Mouse (Mus musculus): ENCODE results near the gene Tcl1b2. TPM values are rescaled to one million over a fixed set of nuclear protein-coding genes. Genes with fewer than 3 reads are reported as not detected.
"Not testable (repeated sequence)": the region's sequence is repeated elsewhere in the genome, so short reads cannot be mapped to it uniquely, and the experiment has no call there.

Tcl1b2 gene
- polyA plus RNA-seq, 1 experiment from 2014 or later = not detected

GRCm38 (mm10) chr12:105116648-105117047 lies 29.2 kb upstream of the Tcl1b2 start:
- H3K9ac ChIP-seq (ENCODE audit: low read depth, low read length) = no peak overlapping the region
- 92% methylated on average over 1 of the region's 1 CpGs for WGBS
- H3K27ac ChIP-seq (ENCODE audit: low read depth, low read length) = no peak overlapping the region
- peaks cover 7% of the 10 kb centered on the region for H3K4me1 ChIP-seq (ENCODE audit: control insufficient read depth, insufficient read depth, low read depth, low read length)
- H3K4me3 ChIP-seq (ENCODE audit: low read length) = no peak overlapping the region
- H3K9me3 ChIP-seq (ENCODE audit: control insufficient read depth, low read length) = no peaks in the 10 kb centered on the region
- no peak overlapping the region for H3K4me2 ChIP-seq (ENCODE audit: low read length)
- ATAC-seq = no peak
- H3K36me3 ChIP-seq (ENCODE audit: control insufficient read depth, insufficient read depth, low read length) = no peaks in the 10 kb centered on the region
- H3K27me3 ChIP-seq (replicated peaks; ENCODE audit: control insufficient read depth, insufficient read depth, low read length) = no peaks in the 10 kb centered on the region

GRCm38 (mm10) chr12:105125362-105125761 lies 20.5 kb upstream of the Tcl1b2 start:
- Histone ChIP-seq H3K4me3 (ENCODE audit: low read length) (no peak overlapping the region), H3K9ac (ENCODE audit: low read depth, low read length) (no peak overlapping the region), H3K9me3 (ENCODE audit: control insufficient read depth, low read length) (no peaks in the 10 kb centered on the region), H3K27me3 (replicated peaks; ENCODE audit: control insufficient read depth, insufficient read depth, low read length) (no peaks in the 10 kb centered on the region), H3K27ac (ENCODE audit: low read depth, low read length) (no peak overlapping the region), H3K36me3 (ENCODE audit: control insufficient read depth, insufficient read depth, low read length) (no peaks in the 10 kb centered on the region), H3K4me2 (ENCODE audit: low read length) (no peak overlapping the region), H3K4me1 (ENCODE audit: control insufficient read depth, insufficient read depth, low read depth, low read length) (no peaks in the 10 kb centered on the region)
- ATAC-seq = no peak
- WGBS = 81% methylated on average over 6 of the region's 6 CpGs

GRCm38 (mm10) chr12:105126516-105126915 lies 19.3 kb upstream of the Tcl1b2 start:
- Histone ChIP-seq H3K4me1 (ENCODE audit: control insufficient read depth, insufficient read depth, low read depth, low read length) (no peaks in the 10 kb centered on the region), H3K9me3 (ENCODE audit: control insufficient read depth, low read length) (no peaks in the 10 kb centered on the region), H3K36me3 (ENCODE audit: control insufficient read depth, insufficient read depth, low read length) (no peaks in the 10 kb centered on the region), H3K9ac (ENCODE audit: low read depth, low read length) (no peak overlapping the region), H3K27me3 (replicated peaks; ENCODE audit: control insufficient read depth, insufficient read depth, low read length) (no peaks in the 10 kb centered on the region), H3K4me3 (ENCODE audit: low read length) (no peak overlapping the region), H3K4me2 (ENCODE audit: low read length) (no peak overlapping the region), H3K27ac (ENCODE audit: low read depth, low read length) (no peak overlapping the region)
- ATAC-seq = no peak
- WGBS = 32% methylated on average over 4 of the region's 4 CpGs

- 89% methylated on average over 2 of the region's 2 CpGs for WGBS
- H3K4me3 ChIP-seq (ENCODE audit: low read length) = no peak overlapping the region
- ATAC-seq = no peak
- no peak overlapping the region for H3K27ac ChIP-seq (ENCODE audit: low read depth, low read length)
- H3K36me3 ChIP-seq (ENCODE audit: control insufficient read depth, insufficient read depth, low read length) = no peaks in the 10 kb centered on the region
- no peaks in the 10 kb centered on the region for H3K4me1 ChIP-seq (ENCODE audit: control insufficient read depth, insufficient read depth, low read depth, low read length)
- no peak overlapping the region for H3K4me2 ChIP-seq (ENCODE audit: low read length)
- H3K9me3 ChIP-seq (ENCODE audit: control insufficient read depth, low read length) = no peaks in the 10 kb centered on the region
- H3K9ac ChIP-seq (ENCODE audit: low read depth, low read length) = no peak overlapping the region
- no peaks in the 10 kb centered on the region for H3K27me3 ChIP-seq (replicated peaks; ENCODE audit: control insufficient read depth, insufficient read depth, low read length)
Observed at GRCm38 (mm10) chr12:105127607-105128006, 18.2 kb upstream of the Tcl1b2 start.

GRCm38 (mm10) chr12:105129494-105130205 lies 16.2 kb upstream of the Tcl1b2 start:
- not testable (repeated sequence) for ATAC-seq; H3K9me3 ChIP-seq (ENCODE audit: control insufficient read depth, low read length); H3K4me2 ChIP-seq (ENCODE audit: low read length); H3K36me3 ChIP-seq (ENCODE audit: control insufficient read depth, insufficient read depth, low read length); H3K4me3 ChIP-seq (ENCODE audit: low read length); H3K9ac ChIP-seq (ENCODE audit: low read depth, low read length); H3K4me1 ChIP-seq (ENCODE audit: control insufficient read depth, insufficient read depth, low read depth, low read length); H3K27ac ChIP-seq (ENCODE audit: low read depth, low read length); H3K27me3 ChIP-seq (replicated peaks; ENCODE audit: control insufficient read depth, insufficient read depth, low read length)
- WGBS = 87% methylated on average over 2 of the region's 3 CpGs

GRCm38 (mm10) chr12:105134167-105134566 lies 11.6 kb upstream of the Tcl1b2 start:
- not testable (repeated sequence) for H3K36me3 ChIP-seq (ENCODE audit: control insufficient read depth, insufficient read depth, low read length); H3K9me3 ChIP-seq (ENCODE audit: control insufficient read depth, low read length); H3K9ac ChIP-seq (ENCODE audit: low read depth, low read length); H3K27ac ChIP-seq (ENCODE audit: low read depth, low read length); H3K27me3 ChIP-seq (replicated peaks; ENCODE audit: control insufficient read depth, insufficient read depth, low read length); H3K4me2 ChIP-seq (ENCODE audit: low read length); H3K4me1 ChIP-seq (ENCODE audit: control insufficient read depth, insufficient read depth, low read depth, low read length); H3K4me3 ChIP-seq (ENCODE audit: low read length); ATAC-seq
- WGBS = 53% methylated on average over 2 of the region's 2 CpGs

- not testable (repeated sequence) for H3K9ac ChIP-seq (ENCODE audit: low read depth, low read length); H3K36me3 ChIP-seq (ENCODE audit: control insufficient read depth, insufficient read depth, low read length); H3K4me3 ChIP-seq (ENCODE audit: low read length); H3K27me3 ChIP-seq (replicated peaks; ENCODE audit: control insufficient read depth, insufficient read depth, low read length); ATAC-seq; H3K4me2 ChIP-seq (ENCODE audit: low read length); H3K4me1 ChIP-seq (ENCODE audit: control insufficient read depth, insufficient read depth, low read depth, low read length); H3K27ac ChIP-seq (ENCODE audit: low read depth, low read length); H3K9me3 ChIP-seq (ENCODE audit: control insufficient read depth, low read length)
- 87% methylated on average over 4 of the region's 4 CpGs for WGBS
Observed at GRCm38 (mm10) chr12:105134826-105135225, 11.0 kb upstream of the Tcl1b2 start.

GRCm38 (mm10) chr12:105137729-105138128 lies 8.1 kb upstream of the Tcl1b2 start:
- not testable (repeated sequence) for ATAC-seq; H3K27ac ChIP-seq (ENCODE audit: low read depth, low read length); H3K4me3 ChIP-seq (ENCODE audit: low read length); H3K27me3 ChIP-seq (replicated peaks; ENCODE audit: control insufficient read depth, insufficient read depth, low read length); H3K4me1 ChIP-seq (ENCODE audit: control insufficient read depth, insufficient read depth, low read depth, low read length); H3K36me3 ChIP-seq (ENCODE audit: control insufficient read depth, insufficient read depth, low read length); H3K9ac ChIP-seq (ENCODE audit: low read depth, low read length); H3K4me2 ChIP-seq (ENCODE audit: low read length); H3K9me3 ChIP-seq (ENCODE audit: control insufficient read depth, low read length)
- WGBS = 89% methylated on average over 1 of the region's 1 CpGs

- Histone ChIP-seq H3K27me3 (replicated peaks; ENCODE audit: control insufficient read depth, insufficient read depth, low read length) (no peaks in the 10 kb centered on the region), H3K4me1 (ENCODE audit: control insufficient read depth, insufficient read depth, low read depth, low read length) (no peaks in the 10 kb centered on the region), H3K4me2 (ENCODE audit: low read length) (no peak overlapping the region), H3K36me3 (ENCODE audit: control insufficient read depth, insufficient read depth, low read length) (no peaks in the 10 kb centered on the region), H3K9me3 (ENCODE audit: control insufficient read depth, low read length) (no peaks in the 10 kb centered on the region), H3K9ac (ENCODE audit: low read depth, low read length) (no peak overlapping the region), H3K27ac (ENCODE audit: low read depth, low read length) (no peak overlapping the region), H3K4me3 (ENCODE audit: low read length) (no peak overlapping the region)
- ATAC-seq = no peak
- WGBS = 94% methylated on average over 3 of the region's 3 CpGs
Observed at GRCm38 (mm10) chr12:105143096-105143495, 2.7 kb upstream of the Tcl1b2 start.

- H3K9me3 ChIP-seq (ENCODE audit: control insufficient read depth, low read length); H3K27ac ChIP-seq (ENCODE audit: low read depth, low read length); H3K4me1 ChIP-seq (ENCODE audit: control insufficient read depth, insufficient read depth, low read depth, low read length); H3K9ac ChIP-seq (ENCODE audit: low read depth, low read length); ATAC-seq; H3K4me2 ChIP-seq (ENCODE audit: low read length); H3K27me3 ChIP-seq (replicated peaks; ENCODE audit: control insufficient read depth, insufficient read depth, low read length); H3K4me3 ChIP-seq (ENCODE audit: low read length); H3K36me3 ChIP-seq (ENCODE audit: control insufficient read depth, insufficient read depth, low read length): not testable (repeated sequence)
- 50% methylated on average over 1 of the region's 1 CpGs for whole genome bisulfite sequencing
Observed at GRCm38 (mm10) chr12:105144928-105145327, 886 bp upstream of the Tcl1b2 start.

Measured in hindbrain, embryonic 16.5 days (tissue).